12 mouse cellular contexts compared by ENCODE assay signal in genomic region chr1:38390886-38391249, GRCm38 (mm10).
DNase-seq lines count a peak whose midpoint lies in the region; ATAC-seq and TF ChIP-seq lines count a peak whose summit lies in the region.
"Had no signal": no experiment of that assay in that cellular context is flagged by ENCODE, and none has a peak within 500 bp of the region (broad histone marks: within the 10 kb centered on the region; RNA-seq: fewer than 3 reads in every experiment).

No protein-coding gene starts in this region.

- no peaks in the 10 kb centered on the region for H3K36me3 ChIP-seq in midbrain, embryonic 13.5 days
- H3K36me3 ChIP-seq: liver, embryonic 12.5 days had no signal

- H3K27me3 ChIP-seq in midbrain, embryonic 13.5 days, result no peaks in the 10 kb centered on the region
- H3K27me3 ChIP-seq: liver, embryonic 12.5 days had no signal

- H3K4me1 ChIP-seq in midbrain, embryonic 13.5 days (replicated peaks), result peaks cover 61% of the 10 kb centered on the region
- H3K4me1 ChIP-seq: liver, embryonic 12.5 days had no signal

- no peak overlapping the region for H3K27ac ChIP-seq in layer of hippocampus, adult 2 months
- peak overlapping the region; percentile 73 for H3K27ac ChIP-seq in midbrain, embryonic 13.5 days
- H3K27ac ChIP-seq: gastrocnemius, adult 2 months; liver, embryonic 12.5 days had no signal

- TF ChIP-seq CTCF in layer of hippocampus, adult 2 months (conservative IDR thresholded peaks at IDR 0.05), result peak; percentile 54

- H3K9me3 ChIP-seq in midbrain, embryonic 13.5 days, result no peaks in the 10 kb centered on the region
- H3K9me3 ChIP-seq: liver, embryonic 12.5 days had no signal

- no peak for ATAC-seq in midbrain, embryonic 13.5 days
- no peak for ATAC-seq in erythroid progenitor cell, adult 5-6 weeks (replicated peaks; ENCODE audit: low FRiP score, poor library complexity, severe bottlenecking)
- ATAC-seq: liver, embryonic 12.5 days had no signal

- 73% methylated on average over 7 of the region's 7 CpGs for WGBS in midbrain, embryonic 13.5 days

- no peak overlapping the region for H3K9ac ChIP-seq in midbrain, embryonic 13.5 days (replicated peaks)
- H3K9ac ChIP-seq: liver, embryonic 12.5 days had no signal

- H3K4me3 ChIP-seq in layer of hippocampus, adult 2 months, result no peak overlapping the region
- no peak overlapping the region for H3K4me3 ChIP-seq in midbrain, embryonic 13.5 days (replicated peaks)
- H3K4me3 ChIP-seq: gastrocnemius, adult 2 months; liver, embryonic 12.5 days had no signal

- H3K4me2 ChIP-seq in midbrain, embryonic 13.5 days (replicated peaks), result no peak overlapping the region
- H3K4me2 ChIP-seq: liver, embryonic 12.5 days had no signal

- peak; percentile 36 for DNase-seq in embryo, embryonic 10.5 days (ENCODE audit: low spot score)
- no peak for DNase-seq in embryo, embryonic 9.5 days (ENCODE audit: extremely low spot score)
- no peak for DNase-seq in layer of hippocampus, adult 2 months (ENCODE audit: low spot score in 2 of 2)
- DNase-seq in layer of hippocampus, postnatal 10 days (ENCODE audit: low spot score in 2 of 2), result no peak
- DNase-seq in NIH3T3 (ENCODE audit: low read depth), result peak; percentile 44
- no peak for DNase-seq in natural killer cell, adult 2 months (ENCODE audit: low spot score in 2 of 2)
- DNase-seq: B cell, adult 2 months; gastrocnemius, adult 2 months; heart, postnatal 36 days had no signal

Comparison
In these comparisons a context has a peak if more than half of its experiments do, and no peak if none do; other contexts are left out.
1. DNase-seq: peak in embryo, embryonic 10.5 days (single experiment) and NIH3T3 (single experiment); none in embryo, embryonic 9.5 days (single experiment), layer of hippocampus, adult 2 months (0 of 2), layer of hippocampus, postnatal 10 days (0 of 2) and natural killer cell, adult 2 months (0 of 2).